Mouse (Mus musculus): ENCODE measurements around the gene B3gnt8. TPM values are rescaled to one million over a fixed set of nuclear protein-coding genes. Genes with fewer than 3 reads are reported as not detected.

B3gnt8 gene
- total RNA-seq, 1 experiment, result 1.7 TPM

- Histone ChIP-seq H3K27ac (ENCODE audit: insufficient read depth, low read depth, low read length, poor library complexity, severe bottlenecking) (no peak overlapping the region), H3K4me3 (ENCODE audit: insufficient read depth in 1 of 2, low read depth in 1 of 2, low read length in 2 of 2, poor library complexity in 1 of 2, severe bottlenecking in 1 of 2) (0 out of 4 replicates have a peak overlapping the region, but pooled peaks of 1 of the 2 experiments have one; percentile 85), H3K4me1 (ENCODE audit: control insufficient read depth in 2 of 2, insufficient read depth in 2 of 2, low read length in 2 of 2, poor library complexity in 1 of 2) (peaks cover 0 to 14% of the 10 kb centered on the region in 2 experiments; a peak in 1 of 4 replicates), H3K9ac (ENCODE audit: insufficient read depth, low read depth, low read length, poor library complexity, severe bottlenecking) (no peak overlapping the region), H3K36me3 (ENCODE audit: control insufficient read depth, insufficient read depth, low read length, poor library complexity, severe bottlenecking) (no peaks in the 10 kb centered on the region), H3K9me3 (ENCODE audit: control insufficient read depth, insufficient read depth, low read depth, low read length) (no peaks in the 10 kb centered on the region)
- in situ Hi-C loops (cut with MboI; ENCODE audit: low sequenced_read_pairs in 2 of 2, unreplicated experiment in 2 of 2), result no loop called here
- TF ChIP-seq ZC3H11A (IDR thresholded peaks at IDR 0.05; ENCODE audit: borderline replicate concordance, low read depth, low read length) (no peak), ZNF384 (IDR thresholded peaks at IDR 0.05; ENCODE audit: low read depth, low read length) (no peak), MAFK (IDR thresholded peaks at IDR 0.05; ENCODE audit: insufficient read depth, low read depth, low read length) (no peak), HCFC1 (IDR thresholded peaks at IDR 0.05; ENCODE audit: borderline replicate concordance, insufficient read depth, low read length) (no peak), CHD2 (IDR thresholded peaks at IDR 0.05; ENCODE audit: low read depth, low read length) (no peak)
- no peak for DNase-seq (ENCODE audit: low read depth, low spot score)
These were observed 55.1 kb downstream of the B3gnt8 start for GRCm38 (mm10) chr7:25681341-25682231.

DNA sequence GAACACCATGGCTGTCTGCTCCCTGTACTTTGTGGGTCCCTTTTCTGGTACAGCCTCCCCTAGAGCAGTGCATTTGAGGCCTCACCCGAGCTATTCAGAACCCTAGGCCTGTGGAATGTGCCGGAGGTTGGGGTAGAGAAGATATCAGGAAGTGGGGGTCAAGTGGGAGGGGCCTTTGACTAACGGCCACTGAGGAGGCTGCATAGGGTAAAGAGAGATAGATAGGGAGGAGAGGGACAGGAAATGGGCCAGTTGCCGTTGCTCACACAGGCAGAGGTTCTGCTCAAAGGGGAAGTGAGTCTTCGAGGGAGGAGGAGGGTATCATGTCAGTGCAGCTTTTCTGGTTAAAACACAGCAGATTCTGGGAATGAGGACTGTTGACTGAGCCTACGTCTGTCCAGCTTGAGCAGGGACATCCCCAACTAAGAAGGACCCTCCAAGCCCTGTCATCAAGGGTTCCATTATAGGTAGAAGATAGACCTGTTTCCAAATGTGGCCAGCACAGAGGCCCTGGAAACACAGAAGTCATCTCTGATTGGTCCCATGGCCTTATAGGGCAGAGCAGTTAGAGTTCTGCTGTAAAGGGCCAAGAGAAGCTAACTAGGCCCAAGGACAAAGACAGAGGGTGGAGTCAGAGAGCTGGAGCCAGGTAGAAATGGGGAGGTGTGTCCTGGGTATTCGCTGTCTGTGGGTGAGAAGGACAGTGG, 57.2 kb downstream of the B3gnt8 start:
- no peak overlapping the region for H3K27ac ChIP-seq (ENCODE audit: insufficient read depth, low read depth, low read length, poor library complexity, severe bottlenecking)
- no peaks in the 10 kb centered on the region for H3K36me3 ChIP-seq (ENCODE audit: control insufficient read depth, insufficient read depth, low read length, poor library complexity, severe bottlenecking)
- no peak for TF ChIP-seq HCFC1 (IDR thresholded peaks at IDR 0.05; ENCODE audit: borderline replicate concordance, insufficient read depth, low read length)
- TF ChIP-seq CHD2 (IDR thresholded peaks at IDR 0.05; ENCODE audit: low read depth, low read length), result no peak
- TF ChIP-seq MAFK (IDR thresholded peaks at IDR 0.05; ENCODE audit: insufficient read depth, low read depth, low read length), result no peak
- TF ChIP-seq ZC3H11A (IDR thresholded peaks at IDR 0.05; ENCODE audit: borderline replicate concordance, low read depth, low read length), result no peak
- no peak for TF ChIP-seq ZNF384 (IDR thresholded peaks at IDR 0.05; ENCODE audit: low read depth, low read length)
- no peaks in the 10 kb centered on the region for H3K9me3 ChIP-seq (ENCODE audit: control insufficient read depth, insufficient read depth, low read depth, low read length)
- H3K4me3 ChIP-seq (ENCODE audit: insufficient read depth in 1 of 2, low read depth in 1 of 2, low read length in 2 of 2, poor library complexity in 1 of 2, severe bottlenecking in 1 of 2), result no peak overlapping the region
- H3K4me1 ChIP-seq (ENCODE audit: control insufficient read depth in 2 of 2, insufficient read depth in 2 of 2, low read length in 2 of 2, poor library complexity in 1 of 2), result peaks cover 0 to 14% of the 10 kb centered on the region in 2 experiments; a peak in 1 of 4 replicates
- no peak for DNase-seq (ENCODE audit: low read depth, low spot score)
- in situ Hi-C loops (cut with MboI; ENCODE audit: low sequenced_read_pairs in 2 of 2, unreplicated experiment in 2 of 2), result no loop called here
- no peak overlapping the region for H3K9ac ChIP-seq (ENCODE audit: insufficient read depth, low read depth, low read length, poor library complexity, severe bottlenecking)

DNA sequence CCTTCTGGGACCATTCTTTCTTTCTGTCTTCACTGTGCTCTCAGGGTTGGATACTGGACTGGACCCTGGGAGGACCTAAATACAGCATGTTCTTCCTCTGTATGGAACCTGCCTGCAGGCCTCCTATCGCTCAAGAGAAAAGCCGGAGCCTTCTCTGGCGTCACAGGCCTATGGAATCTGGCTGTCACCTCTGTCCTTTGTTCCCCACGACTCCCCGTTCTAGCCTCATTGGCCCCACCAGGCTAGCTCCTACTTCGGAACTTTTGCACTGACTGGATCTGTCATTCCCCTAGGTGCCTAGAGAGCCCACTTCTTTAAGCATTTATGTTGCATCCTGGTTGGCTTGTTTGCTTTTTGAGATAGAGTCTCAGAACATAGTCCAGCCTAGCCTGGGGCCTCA, 58.2 kb downstream of the B3gnt8 start:
- no peak for DNase-seq (ENCODE audit: low read depth, low spot score)
- no peak overlapping the region for H3K4me3 ChIP-seq (ENCODE audit: insufficient read depth in 1 of 2, low read depth in 1 of 2, low read length in 2 of 2, poor library complexity in 1 of 2, severe bottlenecking in 1 of 2)
- TF ChIP-seq CHD2 (IDR thresholded peaks at IDR 0.05; ENCODE audit: low read depth, low read length), result no peak
- TF ChIP-seq ZC3H11A (IDR thresholded peaks at IDR 0.05; ENCODE audit: borderline replicate concordance, low read depth, low read length), result no peak
- no peak for TF ChIP-seq ZNF384 (IDR thresholded peaks at IDR 0.05; ENCODE audit: low read depth, low read length)
- TF ChIP-seq HCFC1 (IDR thresholded peaks at IDR 0.05; ENCODE audit: borderline replicate concordance, insufficient read depth, low read length), result no peak
- TF ChIP-seq MAFK (IDR thresholded peaks at IDR 0.05; ENCODE audit: insufficient read depth, low read depth, low read length), result no peak
- in situ Hi-C loops (cut with MboI; ENCODE audit: low sequenced_read_pairs in 2 of 2, unreplicated experiment in 2 of 2), result no loop called here
- peaks cover 0 to 15% of the 10 kb centered on the region in 2 experiments; a peak in 1 of 4 replicates for H3K4me1 ChIP-seq (ENCODE audit: control insufficient read depth in 2 of 2, insufficient read depth in 2 of 2, low read length in 2 of 2, poor library complexity in 1 of 2)
- no peak overlapping the region for H3K9ac ChIP-seq (ENCODE audit: insufficient read depth, low read depth, low read length, poor library complexity, severe bottlenecking)
- H3K27ac ChIP-seq (ENCODE audit: insufficient read depth, low read depth, low read length, poor library complexity, severe bottlenecking), result no peak overlapping the region
- no peaks in the 10 kb centered on the region for H3K36me3 ChIP-seq (ENCODE audit: control insufficient read depth, insufficient read depth, low read length, poor library complexity, severe bottlenecking)
- no peaks in the 10 kb centered on the region for H3K9me3 ChIP-seq (ENCODE audit: control insufficient read depth, insufficient read depth, low read depth, low read length)

Other genes with a start within 250 kb of the B3gnt8 start
- 3.8 and 4.7 TPM in 2 replicates for gene Lipe, start 227.9 kb upstream of the B3gnt8 start, total RNA-seq (2012; rRNA removed)
- gene Cxcl17, start 213.8 kb upstream of the B3gnt8 start, total RNA-seq (2012; rRNA removed), result 0.31 TPM in 1 of 2 replicates, not detected in the other
- gene Ceacam1, start 149.1 kb upstream of the B3gnt8 start, total RNA-seq (2012; rRNA removed), result 5.6 and 16.0 TPM in 2 replicates
- 0.31 and 0.53 TPM in 2 replicates for gene Ceacam2, start 86.8 kb upstream of the B3gnt8 start, total RNA-seq (2012; rRNA removed)
- gene Erich4, start 10.8 kb upstream of the B3gnt8 start, total RNA-seq (2012; rRNA removed), result not detected in 2 replicates
- gene Dmac2, start 7.2 kb upstream of the B3gnt8 start, total RNA-seq (2012; rRNA removed), result 30.0 and 39.3 TPM in 2 replicates
- gene Bckdha, start 32.3 kb downstream of the B3gnt8 start, total RNA-seq (2012; rRNA removed), result 96.0 and 116 TPM in 2 replicates
- 170 and 182 TPM in 2 replicates for gene Exosc5, start 32.5 kb downstream of the B3gnt8 start, total RNA-seq (2012; rRNA removed)
- 0.94 and 2.6 TPM in 2 replicates for gene Tmem91, start 48.5 kb downstream of the B3gnt8 start, total RNA-seq (2012; rRNA removed)
- 4.1 and 5.5 TPM in 2 replicates for gene B9d2, start 54.1 kb downstream of the B3gnt8 start, total RNA-seq (2012; rRNA removed)
- gene Tgfb1, start 60.3 kb downstream of the B3gnt8 start, total RNA-seq (2012; rRNA removed), result 6.3 and 7.1 TPM in 2 replicates
- gene Ccdc97, start 92.4 kb downstream of the B3gnt8 start, total RNA-seq (2012; rRNA removed), result 20.3 and 21.7 TPM in 2 replicates
- gene Hnrnpul1, start 128.1 kb downstream of the B3gnt8 start, total RNA-seq (2012; rRNA removed), result 67.1 and 69.0 TPM in 2 replicates
- 27.1 and 56.5 TPM in 2 replicates for gene Axl, start 162.1 kb downstream of the B3gnt8 start, total RNA-seq (2012; rRNA removed)
- 11.2 and 12.9 TPM in 2 replicates for gene Cyp2s1, start 190.3 kb downstream of the B3gnt8 start, total RNA-seq (2012; rRNA removed)

Measured in ES-E14 (cell line).